Mouse (Mus musculus): ENCODE data around the gene Endov.

DNA sequence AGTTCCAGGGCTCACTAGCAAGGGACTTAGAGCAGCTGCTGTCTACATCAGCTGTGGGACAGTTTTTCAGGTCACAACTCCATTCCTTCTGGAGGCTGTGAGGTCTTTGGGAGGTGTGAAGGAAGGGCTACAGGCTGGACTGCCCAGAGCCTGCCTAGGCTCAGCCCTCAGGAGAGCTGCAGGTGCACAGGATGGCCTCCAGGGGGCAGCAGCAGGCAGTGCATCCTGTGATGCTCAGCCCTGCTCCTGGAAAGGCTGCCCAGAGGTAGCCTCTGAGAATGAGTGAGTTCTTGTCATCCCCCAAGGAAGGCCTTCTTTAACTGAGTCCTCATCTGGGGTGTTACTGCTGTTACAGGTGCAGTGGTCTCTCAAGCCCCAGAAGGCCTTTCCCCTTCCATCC, 12.5 kb downstream of the Endov start:
- TF ChIP-seq CTCF (IDR thresholded peaks at IDR 0.05; ENCODE audit: low read depth, low read length) (peak; percentile 78), POLR2A (IDR thresholded peaks at IDR 0.05; ENCODE audit: borderline replicate concordance, low read depth, low read length) (no peak)
